Mouse (Mus musculus) heart, embryonic 14.5 days (tissue): ENCODE results near the gene 4933428M09Rik. TPM values are rescaled to one million over a fixed set of nuclear protein-coding genes. Genes with fewer than 3 reads are reported as not detected.

Source experiments
- ATAC-seq: fragments of 200-750 bp; cut with Nextera tagmentation; 2 replicates; pipeline ENCODE4 v1.8.0; 2017; ENCODE audit warnings: low read depth, moderate TSS enrichment; ENCODE audit not compliant: insufficient number of reproducible peaks, insufficient read depth, low FRiP score
- H3K27ac ChIP-seq, 2 experiments: fragments of 200-500 bp in 1 of 2; fragments of 300-500 bp in 1 of 2; sonication (generic) in 1 of 2; replicated peaks in 1 of 2; 2 replicates each; pipeline ENCODE4 v1.5.1; 2012 to 2014; ENCODE audit warnings: low read depth in 2 of 2, low read length in 2 of 2, control low read depth in 1 of 2, mild to moderate bottlenecking in 1 of 2, mixed read lengths in 1 of 2; ENCODE audit not compliant: control insufficient read depth in 1 of 2, insufficient read depth in 1 of 2
- H3K27me3 ChIP-seq: fragments of 300-500 bp; sonication (generic); 2 replicates; pipeline ENCODE4 v1.6.1; 2014; ENCODE audit warnings: mild to moderate bottlenecking, low read length, control low read depth; ENCODE audit not compliant: control insufficient read depth, insufficient read depth
- H3K36me3 ChIP-seq: fragments of 300-500 bp; sonication (generic); 2 replicates; pipeline ENCODE4 v1.6.1; 2014; ENCODE audit warnings: mild to moderate bottlenecking, control low read depth, low read length, mixed read lengths; ENCODE audit not compliant: control insufficient read depth, insufficient read depth
- H3K4me1 ChIP-seq, 2 experiments: fragments of 200-500 bp in 1 of 2; fragments of 300-500 bp in 1 of 2; sonication (generic) in 1 of 2; 2 replicates each; pipeline ENCODE4 v1.6.1; 2012 to 2014; ENCODE audit warnings: low read length in 2 of 2, control low read depth in 1 of 2, mixed read lengths in 1 of 2; ENCODE audit not compliant: control insufficient read depth in 2 of 2, insufficient read depth in 2 of 2
- H3K4me2 ChIP-seq: fragments of 300-500 bp; sonication (generic); 2 replicates; pipeline ENCODE4 v1.6.1; 2014; ENCODE audit warnings: mild to moderate bottlenecking, low read length
- H3K4me3 ChIP-seq, 2 experiments: fragments of 200-500 bp in 1 of 2; fragments of 300-500 bp in 1 of 2; sonication (generic) in 1 of 2; 2 replicates each; pipeline ENCODE4 v1.5.1; 2012 to 2014; ENCODE audit warnings: low read length in 2 of 2, mild to moderate bottlenecking in 2 of 2, control low read depth in 1 of 2, low read depth in 1 of 2, moderate library complexity in 1 of 2; ENCODE audit not compliant: control insufficient read depth in 1 of 2, insufficient read depth in 1 of 2
- H3K9ac ChIP-seq: fragments of 300-500 bp; sonication (generic); 2 replicates; pipeline ENCODE4 v1.6.1; 2014; ENCODE audit warnings: mild to moderate bottlenecking, low read length
- H3K9me3 ChIP-seq: fragments of 300-500 bp; sonication (generic); 2 replicates; pipeline ENCODE4 v1.6.1; 2016; ENCODE audit warnings: low read length, control low read depth; ENCODE audit not compliant: control insufficient read depth
- WGBS: fragments of 180-500 bp; shearing (Covaris S2); extraction: QIAGEN DNeasy Blood & Tissue Kit; methylation state at CpG from one replicate; pipeline ENCODE4 v1.1.7; 2014; 5-methylcytosine and 5-hydroxymethylcytosine counted together
- polyA plus RNA-seq: library from polyadenylated mRNA; unstranded; fragments of >200 nt; fragmentation: Nextera tagmentation; extraction: Ambion mirVana; gene quantifications from 2 replicates; pipeline ENCODE4 v1.2.1, GENCODE M21; 2014

4933428M09Rik gene
- polyA plus RNA-seq, 1 experiment from 2014 or later: not detected

DNA sequence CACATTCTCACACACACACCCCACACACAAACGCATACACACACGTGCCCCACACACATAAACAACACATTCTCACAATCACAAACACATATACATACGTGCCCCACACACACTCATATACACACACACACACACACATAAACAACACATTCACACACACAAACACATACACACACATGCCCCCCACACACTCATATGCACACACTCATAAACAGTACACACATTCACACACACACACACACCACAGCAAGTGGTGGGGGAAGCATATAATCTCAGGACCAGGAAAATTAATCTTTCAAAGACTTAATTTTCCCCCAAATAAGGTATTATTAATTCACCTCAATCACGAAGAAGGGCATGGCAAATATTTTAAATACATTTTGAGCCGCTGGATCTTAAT lies 37.4 kb downstream of the 4933428M09Rik start:
- ATAC-seq: no peak
- H3K36me3 ChIP-seq: no peaks in the 10 kb centered on the region
- no peaks in the 10 kb centered on the region for H3K27me3 ChIP-seq
- H3K4me1 ChIP-seq: peaks cover 2 to 5% of the 10 kb centered on the region in 2 experiments
- H3K27ac ChIP-seq: no peak overlapping the region
- H3K9me3 ChIP-seq: no peaks in the 10 kb centered on the region
- 75% methylated on average over 5 of the region's 5 CpGs for WGBS
- H3K4me2 ChIP-seq: peak overlapping the region; percentile 62; the same call in 1 of the 2 replicates
- H3K4me3 ChIP-seq: no peak overlapping the region
- 0 out of 2 replicates have a peak overlapping the region, but pooled peaks have one; percentile 69 for H3K9ac ChIP-seq

DNA sequence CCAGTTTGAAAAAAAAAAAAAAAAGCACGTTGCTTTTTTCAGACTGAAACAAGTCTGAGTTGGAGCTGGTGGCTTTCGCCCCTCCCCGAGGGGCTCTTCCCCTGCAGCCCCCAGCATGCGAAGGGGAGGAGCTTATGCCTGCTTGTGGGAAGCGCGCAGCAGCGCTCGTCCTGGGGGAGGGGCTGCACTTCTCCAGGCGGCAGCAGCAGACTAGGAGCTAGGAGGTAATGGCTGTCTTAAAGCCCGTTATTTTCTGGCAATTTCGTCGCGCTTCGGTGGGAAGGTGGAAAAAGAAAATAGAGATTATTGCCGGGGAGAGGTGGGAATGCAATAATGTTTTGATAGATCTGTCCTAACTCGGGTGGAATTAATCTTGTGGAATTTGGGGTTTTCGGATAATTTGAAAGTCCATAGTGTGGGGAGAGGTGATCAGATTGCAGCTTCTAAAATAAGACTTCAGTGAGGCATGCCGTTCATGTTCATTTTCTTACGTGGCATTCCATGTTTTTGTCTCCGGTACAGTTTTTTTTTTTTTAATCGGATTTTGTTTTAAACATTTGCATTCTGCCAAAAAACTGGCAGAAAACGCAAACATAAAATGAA lies 38.1 kb downstream of the 4933428M09Rik start:
- 17% methylated on average over 22 of the region's 22 CpGs for WGBS
- H3K9ac ChIP-seq: peak overlapping the region; percentile 69
- H3K4me3 ChIP-seq: peak overlapping the region; percentile 47 to 50

DNA sequence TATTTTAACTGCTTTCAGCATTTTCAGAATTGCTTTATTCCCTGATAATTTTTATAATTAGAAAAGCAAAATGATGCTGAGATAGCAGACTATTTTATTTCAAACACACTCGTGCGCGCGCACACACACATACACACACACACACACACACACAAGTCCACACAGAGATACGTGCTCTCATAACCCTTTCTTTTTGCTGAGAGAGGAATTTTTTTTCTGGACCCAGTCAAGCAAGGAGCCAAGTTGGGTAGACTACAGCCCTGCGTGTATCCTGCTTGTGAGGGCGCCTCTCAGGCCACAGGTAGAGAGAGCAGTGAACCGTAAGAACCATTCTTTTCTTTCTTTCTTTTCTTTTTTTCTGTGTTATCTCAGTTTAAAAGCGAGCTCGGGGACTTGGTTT lies 38.7 kb downstream of the 4933428M09Rik start:
- Histone ChIP-seq H3K4me1 (peaks cover 2 to 12% of the 10 kb centered on the region in 2 experiments), H3K9ac (peak overlapping the region; percentile 69), H3K27me3 (no peaks in the 10 kb centered on the region), H3K27ac (peak overlapping the region; percentile 26 to 62; a peak in 2 of 4 replicates), H3K4me2 (peak overlapping the region; percentile 62), H3K36me3 (no peaks in the 10 kb centered on the region), H3K9me3 (no peaks in the 10 kb centered on the region), H3K4me3 (peak overlapping the region; percentile 47 to 50)
- 48% methylated on average over 10 of the region's 10 CpGs for WGBS
- no peak for ATAC-seq

More for the DNA sequence above, 38.1 kb downstream of the 4933428M09Rik start:
- H3K27me3 ChIP-seq: no peaks in the 10 kb centered on the region
- H3K4me1 ChIP-seq: peaks cover 2 to 12% of the 10 kb centered on the region in 2 experiments
- no peaks in the 10 kb centered on the region for H3K36me3 ChIP-seq
- peak; percentile 64 for ATAC-seq
- H3K9me3 ChIP-seq: no peaks in the 10 kb centered on the region
- H3K27ac ChIP-seq: peak overlapping the region; percentile 61 to 73
- peak overlapping the region; percentile 62 for H3K4me2 ChIP-seq

DNA sequence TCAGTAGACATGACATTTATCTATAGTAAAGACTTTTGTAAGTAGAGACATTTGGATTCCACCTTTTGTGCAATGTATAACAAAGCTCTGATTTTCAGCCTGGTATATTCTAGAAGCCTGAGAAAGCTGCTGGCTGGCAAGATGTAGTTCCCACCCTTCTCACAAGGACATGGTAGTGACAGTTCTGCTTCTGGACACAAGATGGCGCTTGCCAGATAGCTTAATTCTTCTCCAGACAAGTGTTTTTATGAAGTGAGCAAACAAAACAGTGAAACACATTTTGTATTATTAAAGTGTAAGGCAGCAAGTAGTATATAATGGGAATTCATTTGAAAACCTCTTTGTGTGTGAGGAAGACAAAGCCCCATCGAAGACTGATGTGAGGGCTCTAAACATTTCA lies 40.0 kb downstream of the 4933428M09Rik start:
- peaks cover 2 to 12% of the 10 kb centered on the region in 2 experiments for H3K4me1 ChIP-seq
- no peaks in the 10 kb centered on the region for H3K9me3 ChIP-seq
- ATAC-seq: no peak
- H3K36me3 ChIP-seq: no peaks in the 10 kb centered on the region
- H3K4me3 ChIP-seq: no peak overlapping the region
- no peak overlapping the region for H3K4me2 ChIP-seq
- no peak overlapping the region for H3K27ac ChIP-seq
- no peaks in the 10 kb centered on the region for H3K27me3 ChIP-seq
- H3K9ac ChIP-seq: no peak overlapping the region
- 18% methylated on average over 2 of the region's 2 CpGs for WGBS

DNA sequence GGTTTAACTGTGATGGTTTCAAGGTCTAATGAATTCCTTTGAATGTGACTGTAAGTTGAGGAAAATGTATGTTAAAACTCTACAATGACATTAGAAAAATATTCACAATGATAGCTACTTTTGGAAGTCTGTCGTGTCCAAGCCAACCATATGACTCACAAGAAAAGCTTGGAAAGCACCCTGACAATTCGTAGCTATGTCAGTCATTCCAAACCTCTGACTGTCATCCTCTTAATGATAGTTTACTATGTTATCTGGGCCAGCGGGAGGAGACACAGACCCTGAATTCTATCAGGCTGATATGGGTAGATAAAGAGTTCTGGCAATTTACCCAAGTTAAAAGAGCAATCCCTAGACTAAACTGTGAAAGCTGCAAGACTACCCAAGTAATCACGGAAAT lies 41.8 kb downstream of the 4933428M09Rik start:
- no peak for ATAC-seq
- H3K27ac ChIP-seq: peak overlapping the region; percentile 7 to 45; a peak in 1 of 4 replicates

DNA sequence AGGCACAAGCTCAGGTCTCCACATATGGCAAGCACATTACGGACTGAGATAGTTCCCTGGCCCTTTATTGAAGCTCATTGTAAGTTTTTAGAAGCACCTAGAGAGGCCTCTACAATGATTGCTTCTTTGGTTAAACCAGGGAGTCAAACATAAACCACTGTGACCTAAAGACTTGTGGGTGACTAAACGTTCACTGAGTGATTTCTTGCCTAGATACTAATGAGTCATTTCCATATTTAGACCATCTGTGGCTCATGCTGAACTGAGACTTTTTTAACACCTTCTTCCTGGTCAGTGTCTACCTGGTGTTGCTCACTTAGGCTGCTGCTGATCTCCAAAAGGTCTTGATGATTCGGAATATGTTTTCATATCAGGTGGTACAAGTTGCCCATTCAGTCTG lies 42.9 kb downstream of the 4933428M09Rik start:
- H3K27ac ChIP-seq: 0 out of 4 replicates have a peak overlapping the region, but pooled peaks of 1 of the 2 experiments have one; percentile 14

More for the DNA sequence above, 41.8 kb downstream of the 4933428M09Rik start:
- Histone ChIP-seq H3K27me3 (no peaks in the 10 kb centered on the region), H3K9ac (no peak overlapping the region), H3K36me3 (no peaks in the 10 kb centered on the region), H3K4me2 (no peak overlapping the region), H3K4me3 (no peak overlapping the region), H3K4me1 (peaks cover 2 to 12% of the 10 kb centered on the region in 2 experiments), H3K9me3 (no peaks in the 10 kb centered on the region)
- WGBS: 30% methylated on average over 4 of the region's 4 CpGs

More for the DNA sequence above, 42.9 kb downstream of the 4933428M09Rik start:
- Histone ChIP-seq H3K36me3 (no peaks in the 10 kb centered on the region), H3K9me3 (no peaks in the 10 kb centered on the region), H3K4me1 (peaks cover 2 to 12% of the 10 kb centered on the region in 2 experiments), H3K27me3 (no peaks in the 10 kb centered on the region), H3K4me2 (no peak overlapping the region), H3K4me3 (no peak overlapping the region), H3K9ac (no peak overlapping the region)
- ATAC-seq: no peak
- WGBS: 64% methylated on average over 3 of the region's 3 CpGs
